Mouse (Mus musculus) kidney, adult 11 months (tissue): ENCODE results near the gene U2af1l4.
A peak's percentile ranks its signal among the peaks of the same experiment; 100 is the strongest.

ENCODE experiments used
- DNase-seq: peaks from one replicate; pipeline ENCODE4 v3.0.0; 2022

U2af1l4 gene

DNA sequence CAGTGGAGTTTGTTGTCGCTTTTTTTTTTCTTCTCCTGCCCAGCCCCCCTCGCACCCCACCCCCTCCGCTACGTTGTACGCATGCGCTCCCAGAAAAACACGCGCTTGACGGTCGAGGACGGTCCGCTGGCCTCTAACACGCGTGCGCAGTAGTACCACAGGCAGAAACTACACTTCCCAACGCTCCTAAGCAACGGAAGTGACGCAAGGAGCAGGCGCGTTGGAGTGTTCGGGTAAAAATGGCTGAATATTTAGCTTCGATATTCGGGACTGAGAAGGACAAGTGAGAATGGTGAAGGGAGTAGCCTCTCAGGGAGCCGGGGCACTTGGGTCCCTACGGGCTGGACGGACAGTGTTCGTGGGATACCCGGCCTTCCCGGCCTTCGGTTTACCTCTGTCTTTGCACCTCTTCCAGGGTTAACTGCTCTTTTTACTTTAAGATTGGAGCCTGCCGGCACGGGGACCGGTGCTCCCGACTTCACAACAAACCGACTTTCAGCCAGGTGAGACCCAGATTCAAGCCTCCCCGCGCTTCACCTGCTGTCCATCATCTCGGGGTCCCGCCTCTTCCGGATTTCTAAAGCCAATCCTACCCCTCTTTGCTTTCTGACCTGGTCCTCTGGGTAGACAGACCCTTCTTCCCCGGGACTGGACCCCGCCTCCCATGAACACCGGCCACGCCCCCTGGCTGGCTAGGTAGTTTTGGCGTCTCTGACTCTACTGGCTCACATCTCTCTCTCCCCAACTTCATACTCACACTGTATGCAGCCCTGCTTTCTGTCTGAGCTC is at the start of gene U2af1l4, which contains the start of the genes Gm49396 and Psenen:
U2af1l4 (plus strand) TSS at position 185 of the 789 bp plus-strand sequence.
Gm49396 (plus strand) TSS at position 228 of the 789 bp plus-strand sequence.
Psenen (minus strand) TSS at position 511 of the 789 bp plus-strand sequence.
- DNase-seq, result peak; percentile 97

DNA sequence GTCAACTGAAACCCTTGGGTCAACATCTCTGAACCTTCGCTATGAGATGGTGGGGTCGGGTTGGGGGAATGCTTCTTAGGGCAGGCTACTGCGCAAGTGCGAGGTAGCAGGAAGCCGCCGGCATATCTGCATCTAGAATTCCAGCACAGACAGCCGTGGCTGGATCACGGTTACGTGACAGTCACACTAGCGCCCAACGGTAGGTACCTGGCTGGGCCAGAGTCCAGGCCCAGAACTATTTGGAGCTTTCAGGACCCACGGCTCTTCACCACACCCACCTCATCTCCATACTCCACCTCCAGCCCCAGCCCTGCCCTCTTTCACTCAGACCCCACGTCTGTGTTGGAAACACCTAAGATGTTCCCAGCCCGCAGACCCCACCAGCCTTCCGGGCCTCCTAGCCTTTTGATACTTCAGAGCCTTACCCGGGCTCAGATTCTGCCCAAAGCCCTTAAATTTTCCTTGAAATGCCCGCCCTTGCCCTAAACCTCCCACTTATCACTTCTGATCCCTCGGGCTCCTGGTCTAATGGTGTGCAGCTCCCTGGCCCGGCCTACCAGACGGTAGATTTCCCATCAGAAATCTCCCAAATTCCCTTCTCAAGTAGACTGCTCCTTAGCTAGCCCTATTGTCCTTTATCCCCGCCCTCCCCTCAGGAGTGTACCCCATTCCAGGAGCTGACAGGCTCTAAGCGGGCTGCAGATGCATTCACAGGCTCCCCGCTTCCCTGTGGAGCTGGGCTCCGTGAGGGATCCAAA is 47.9 kb upstream of the U2af1l4 start:
- DNase-seq, result no peak

DNA sequence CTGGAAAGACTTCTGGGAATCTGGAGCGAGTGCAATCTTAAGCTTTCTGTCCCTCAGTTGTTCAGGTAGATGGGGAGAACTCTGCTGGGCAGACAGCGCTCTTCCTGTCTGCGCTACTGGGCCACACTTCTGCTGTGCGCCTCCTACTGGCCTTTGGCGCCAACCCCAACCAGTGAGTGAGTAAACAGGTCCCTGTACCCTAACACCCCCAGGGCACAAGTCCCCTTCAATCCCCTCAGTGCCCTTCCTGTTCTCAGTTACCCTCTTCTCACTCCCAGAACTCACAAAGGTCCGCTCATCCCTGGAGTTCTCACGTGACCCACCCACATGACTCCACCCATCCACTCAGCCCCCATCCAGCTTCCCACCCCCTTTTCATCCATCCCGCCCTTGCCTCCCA is 44.8 kb upstream of the U2af1l4 start:
- no peak for DNase-seq

DNA sequence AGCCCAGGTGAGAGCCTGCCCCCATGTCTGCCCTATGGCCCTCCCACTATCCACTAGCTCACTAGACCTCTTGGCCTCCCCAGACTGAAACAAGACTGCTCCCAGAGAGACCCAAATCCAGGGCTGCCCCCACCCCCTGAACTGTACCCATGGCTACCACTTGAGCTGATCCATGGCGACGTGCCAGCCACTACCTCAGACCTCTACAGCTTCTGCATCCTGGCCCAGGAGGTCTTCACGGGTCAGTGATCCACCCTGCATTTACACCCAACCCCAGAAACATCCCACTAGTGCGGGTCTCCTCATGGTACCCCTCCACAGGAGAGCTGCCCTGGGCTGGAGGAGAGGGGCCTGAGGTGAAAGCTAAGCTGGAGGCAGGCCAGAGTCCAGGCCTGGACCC is 42.7 kb upstream of the U2af1l4 start:
- DNase-seq, result peak; percentile 36

DNA sequence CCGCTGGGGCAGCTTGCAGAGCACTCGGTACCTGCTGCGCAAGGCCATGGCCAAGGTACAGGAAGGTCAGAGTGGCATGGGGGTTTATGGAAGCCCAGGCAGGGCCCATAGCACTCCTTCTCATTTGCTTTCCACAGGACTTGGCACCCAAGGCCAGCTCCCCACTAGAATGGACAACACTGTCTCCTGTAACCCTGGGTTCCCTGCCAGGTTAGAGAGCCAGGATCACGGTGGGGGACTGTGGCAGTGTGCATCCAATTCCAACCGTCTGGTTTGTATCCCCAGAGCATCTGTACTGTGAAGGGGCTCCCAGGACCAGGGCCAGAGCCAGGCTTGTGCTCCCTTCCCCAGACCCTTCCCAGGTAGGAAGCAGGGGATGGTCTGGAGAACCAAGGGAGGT is 42.2 kb upstream of the U2af1l4 start:
- no peak for DNase-seq

DNA sequence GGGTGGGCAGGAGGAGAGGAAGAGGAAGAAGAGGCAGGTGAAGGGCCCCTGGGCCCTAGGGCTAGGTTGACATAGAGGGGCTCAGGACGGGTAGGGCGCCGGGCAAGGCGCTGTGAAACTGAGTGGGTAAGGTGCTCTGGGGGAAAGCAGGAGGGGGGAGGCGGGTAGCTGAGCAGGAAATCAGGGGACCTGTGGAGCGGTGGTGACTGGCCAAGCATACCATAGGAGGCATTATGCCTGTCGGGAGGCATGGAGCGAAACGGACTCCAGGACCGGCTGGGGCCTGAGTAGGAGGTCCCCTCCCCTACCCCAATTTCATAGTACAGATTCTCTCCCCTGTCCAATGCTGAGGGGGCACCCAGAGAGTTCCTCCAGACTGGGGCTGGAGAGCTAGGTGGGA is 40.2 kb upstream of the U2af1l4 start:
- no peak for DNase-seq

DNA sequence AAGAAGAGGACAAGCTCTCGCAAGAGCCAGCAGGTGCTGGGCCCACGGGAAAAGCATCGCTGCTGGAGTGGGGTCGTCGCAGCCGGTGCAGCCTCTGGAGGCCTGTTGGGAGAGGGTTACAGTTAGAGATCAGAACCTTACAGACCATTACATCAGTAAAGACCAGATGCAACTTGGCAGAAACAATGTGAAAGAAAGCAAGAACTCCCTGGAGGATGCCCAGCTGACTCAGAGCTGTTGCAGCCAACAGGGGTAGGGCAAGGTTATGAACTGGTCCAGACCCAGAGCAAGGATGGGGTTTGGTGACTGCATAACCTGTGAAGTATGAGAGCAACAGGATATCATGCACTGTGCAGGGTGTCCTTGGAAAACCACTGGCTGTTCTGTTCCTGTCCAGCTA is 38.6 kb upstream of the U2af1l4 start:
- DNase-seq, result no peak

DNA sequence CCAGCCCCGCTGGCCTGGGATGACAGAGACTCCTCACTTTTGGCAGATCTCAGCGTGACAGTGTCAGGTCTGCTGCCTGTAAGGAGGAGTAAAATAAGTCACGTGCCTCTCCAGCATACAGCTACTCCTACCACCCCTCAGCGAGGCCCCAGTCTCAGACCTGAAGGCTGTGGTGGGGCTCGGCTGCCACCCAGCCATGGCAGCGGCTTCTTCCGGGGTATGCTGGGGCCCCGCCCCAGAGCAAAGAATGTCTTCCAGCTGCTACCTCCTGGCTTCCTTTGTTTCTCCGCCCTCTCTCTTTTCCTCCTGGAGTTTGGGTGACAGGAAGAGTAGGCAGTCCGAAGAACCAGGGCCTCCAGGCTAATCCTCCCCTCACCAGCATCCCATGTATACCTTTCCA is 37.1 kb upstream of the U2af1l4 start:
- no peak for DNase-seq

DNA sequence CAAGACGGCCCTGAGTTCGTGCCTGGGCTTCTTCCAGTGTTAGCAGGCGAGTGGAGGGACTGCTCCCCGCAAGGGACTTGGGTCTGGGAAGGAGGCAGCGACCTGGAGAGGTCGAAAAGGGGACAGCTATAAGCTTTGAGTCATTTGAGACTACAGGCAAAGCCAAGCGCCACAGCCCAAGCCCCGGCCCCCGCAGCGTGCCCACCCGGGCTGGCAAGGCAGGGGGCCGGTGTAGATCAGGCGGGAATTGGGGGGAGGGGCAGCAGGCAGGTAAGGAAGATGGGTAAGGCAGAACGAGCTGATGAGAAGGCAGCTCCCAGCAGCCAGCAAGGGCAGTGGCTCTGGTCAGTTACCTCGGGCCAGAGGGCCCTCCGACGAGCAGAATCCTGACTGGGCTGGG is 36.7 kb upstream of the U2af1l4 start:
- no peak for DNase-seq

DNA sequence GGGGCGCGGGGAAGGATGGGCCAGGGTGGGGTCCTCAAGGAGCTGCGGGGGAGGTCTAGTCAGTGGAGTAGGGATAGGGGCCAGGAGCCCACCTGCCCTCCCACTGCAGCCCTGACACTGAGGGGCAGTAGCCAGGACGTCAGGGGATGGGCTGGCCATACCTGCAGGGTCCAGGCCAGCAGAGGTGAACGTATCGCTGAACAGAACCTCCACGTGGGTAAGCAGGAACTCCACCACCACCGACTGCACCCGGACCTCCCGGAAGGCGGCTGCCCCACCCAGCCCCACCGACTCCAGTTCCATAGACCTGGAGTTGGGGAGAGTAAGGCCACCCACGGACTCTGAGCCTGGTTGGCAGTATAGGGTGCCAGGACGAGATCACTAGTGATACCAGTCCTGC is 36.1 kb upstream of the U2af1l4 start:
- DNase-seq, result no peak

DNA sequence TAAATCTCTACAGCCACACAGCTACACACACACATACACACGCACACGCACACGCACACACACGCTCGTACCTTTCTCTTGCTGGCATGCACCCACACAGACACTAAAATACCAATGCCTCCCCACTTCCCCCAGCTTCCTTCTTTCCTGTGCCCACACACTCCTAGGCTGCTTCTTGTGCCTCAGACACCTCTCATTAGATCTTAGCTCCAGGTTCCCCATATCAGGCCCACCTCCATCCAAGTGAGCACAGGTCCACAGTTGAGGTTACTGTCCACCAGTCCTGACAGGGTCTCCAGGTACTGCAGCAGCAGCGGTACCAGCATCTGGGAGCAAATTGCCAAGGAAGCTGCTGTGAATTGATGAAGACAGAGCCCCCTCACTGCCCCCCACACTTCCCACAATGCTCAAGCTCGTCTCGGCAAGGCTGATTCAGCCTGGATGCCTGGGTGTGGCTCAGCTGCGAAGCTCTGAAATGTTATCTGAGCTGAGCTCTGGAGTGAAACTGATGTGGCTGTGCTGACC is 31.7 kb upstream of the U2af1l4 start:
- no peak for DNase-seq

DNA sequence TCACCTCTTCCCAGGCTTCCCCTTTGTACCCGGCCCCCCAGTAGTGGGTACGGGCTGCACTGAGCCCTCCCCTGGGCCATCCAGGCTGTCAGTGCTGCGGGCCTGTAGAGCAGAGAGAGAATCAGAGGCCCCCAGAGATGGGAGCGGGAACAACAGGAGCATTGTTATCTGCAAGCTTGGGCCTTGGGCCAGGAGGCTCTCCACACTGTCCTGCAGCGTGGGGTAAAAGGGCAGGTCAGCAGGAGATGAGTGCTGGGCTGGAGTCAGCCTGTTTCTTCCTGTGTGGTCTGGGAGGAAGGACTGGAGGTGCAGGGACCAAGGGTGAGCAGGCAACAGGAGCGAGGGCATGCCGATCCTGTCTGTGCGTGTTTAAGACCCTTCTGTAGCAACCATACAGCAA is 30.2 kb upstream of the U2af1l4 start:
- peak; percentile 74 for DNase-seq

DNA sequence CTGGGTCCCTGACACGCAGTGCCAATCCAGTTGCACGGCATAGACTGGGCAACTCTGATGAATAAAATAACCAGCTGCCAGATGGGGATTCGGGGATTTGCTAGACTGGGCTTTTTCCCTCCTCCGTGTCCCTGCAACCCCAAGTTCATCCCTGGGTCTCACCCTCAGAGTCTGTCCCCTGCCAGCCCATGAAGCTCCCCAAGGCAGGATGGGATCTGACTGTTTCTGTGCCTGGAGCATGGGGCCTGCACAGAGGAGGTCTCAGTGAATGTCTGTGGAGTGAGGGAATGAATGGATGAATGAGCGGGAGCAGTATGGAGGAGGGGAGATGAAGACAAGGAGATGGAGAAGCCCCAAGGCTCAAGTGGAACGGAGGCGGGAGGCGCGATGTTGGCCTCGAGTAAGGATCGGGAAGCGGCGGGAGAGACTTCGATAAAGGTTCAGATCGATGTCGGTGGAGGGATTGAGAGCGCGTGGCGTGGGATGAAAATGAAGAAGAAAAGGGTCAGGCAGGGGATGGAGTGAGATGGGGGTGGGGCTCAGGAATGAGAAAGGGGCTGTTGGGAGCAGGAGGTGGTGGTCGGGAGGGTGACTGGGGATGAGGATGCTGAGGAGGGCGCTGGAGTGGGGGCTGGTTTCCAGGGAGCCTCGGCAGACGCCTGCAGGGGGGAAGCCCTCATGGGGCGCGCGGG is 29.0 kb upstream of the U2af1l4 start:
- DNase-seq, result no peak

DNA sequence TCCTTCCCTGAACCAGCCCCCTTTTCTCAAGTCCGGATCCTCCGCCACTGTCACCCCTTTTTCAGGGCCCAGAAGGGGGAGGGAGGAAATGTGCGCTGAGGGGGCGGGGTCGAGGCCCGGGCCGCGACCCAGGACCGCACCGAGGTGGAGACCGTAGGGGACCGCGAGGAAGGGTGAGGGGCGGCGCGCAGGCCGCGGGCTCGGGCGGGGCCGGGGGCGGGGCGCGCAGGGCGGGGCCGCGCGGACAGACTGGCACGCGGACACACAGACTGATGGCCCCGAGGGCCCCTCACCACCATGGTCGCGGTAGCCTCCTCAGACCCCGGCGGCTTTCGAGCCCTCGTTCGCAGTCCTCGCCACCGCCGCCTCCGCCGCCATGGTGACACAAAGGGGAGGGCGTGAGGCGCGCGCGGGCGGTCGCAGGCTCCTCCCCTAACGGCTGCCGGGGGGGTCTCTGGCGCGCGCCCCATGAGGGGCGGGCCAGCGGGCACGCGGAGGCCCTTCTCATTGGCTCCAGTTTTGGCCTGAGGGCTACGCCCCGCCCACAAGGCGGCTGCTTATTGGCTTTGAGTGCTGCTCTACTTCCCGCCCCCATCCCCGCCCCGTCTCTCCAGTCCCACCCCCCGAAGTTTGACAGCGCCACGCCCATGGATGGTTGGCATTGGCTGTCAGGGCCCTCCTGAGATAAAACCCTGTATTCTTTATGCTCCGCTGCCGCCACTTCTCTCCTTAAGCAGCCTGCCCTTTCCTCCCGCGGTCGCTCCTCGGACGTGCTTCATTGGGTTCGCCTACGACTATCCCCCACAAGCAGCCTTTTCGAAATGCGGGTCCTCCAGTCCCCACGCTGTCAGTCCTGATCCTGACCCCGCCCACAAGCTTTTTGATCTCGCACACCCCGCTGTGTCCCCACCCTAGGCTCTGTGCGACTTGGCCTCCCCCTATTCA is 28.2 kb upstream of the U2af1l4 start, which contains the start of gene Arhgap33:
Arhgap33 (minus strand) TSS at position 428 of the 945 bp plus-strand sequence.
- peak; percentile 95 for DNase-seq

DNA sequence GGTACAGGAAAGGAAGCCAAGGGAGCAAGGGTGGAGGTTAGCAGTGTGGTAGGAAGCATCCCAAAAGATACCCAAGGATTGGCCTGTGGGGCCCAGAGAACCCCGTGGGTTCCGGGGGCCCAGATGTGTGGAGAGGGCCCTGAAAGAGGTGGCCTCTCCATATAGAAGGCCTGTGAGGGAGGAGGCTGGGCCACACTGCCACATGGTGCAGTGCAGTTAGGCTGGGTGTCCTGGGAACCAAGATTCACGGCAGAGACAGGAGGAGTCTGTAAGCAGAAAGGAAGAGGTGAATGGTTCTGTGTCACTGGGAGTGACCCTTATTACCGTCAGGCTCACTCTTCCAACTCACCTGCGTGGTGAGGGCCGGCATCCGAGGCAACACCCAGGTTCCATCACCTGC is 22.5 kb upstream of the U2af1l4 start:
- DNase-seq, result no peak

DNA sequence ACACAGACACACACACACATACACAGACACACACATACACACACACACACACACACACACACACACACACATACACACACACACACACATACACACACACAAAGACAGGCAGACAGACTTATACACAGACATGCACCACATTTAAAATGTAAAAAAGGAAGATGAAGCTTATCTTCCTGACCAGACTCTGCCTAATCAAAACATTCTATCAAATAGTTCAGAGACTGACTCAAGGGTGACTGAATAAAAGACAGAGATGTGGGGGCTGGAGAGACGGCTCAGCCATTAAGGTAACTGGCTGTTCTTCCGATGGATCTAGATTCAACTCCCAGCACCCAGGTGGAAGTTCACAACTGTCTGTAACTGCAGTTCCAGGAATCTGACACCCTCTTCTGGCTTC is 18.8 kb upstream of the U2af1l4 start:
- DNase-seq, result no peak

DNA sequence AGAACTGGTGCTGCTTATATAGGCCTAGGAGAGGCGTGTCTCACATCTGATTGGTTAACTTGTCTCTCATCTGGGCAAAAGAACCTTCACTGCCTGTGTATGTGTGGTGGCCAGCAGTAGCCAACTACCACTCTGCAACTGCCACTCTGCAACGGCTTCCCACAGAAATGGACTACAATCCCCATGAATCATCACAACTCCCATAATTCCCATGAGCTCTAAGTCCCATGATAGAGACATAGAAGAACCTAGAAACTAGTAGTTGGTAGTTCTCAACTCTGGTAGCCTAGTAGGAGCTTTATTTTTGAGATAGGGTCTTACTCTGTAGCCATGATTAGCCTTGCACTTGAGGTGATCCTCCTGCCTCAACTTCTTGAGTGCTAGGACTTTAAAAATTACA is 13.2 kb upstream of the U2af1l4 start:
- DNase-seq, result no peak

DNA sequence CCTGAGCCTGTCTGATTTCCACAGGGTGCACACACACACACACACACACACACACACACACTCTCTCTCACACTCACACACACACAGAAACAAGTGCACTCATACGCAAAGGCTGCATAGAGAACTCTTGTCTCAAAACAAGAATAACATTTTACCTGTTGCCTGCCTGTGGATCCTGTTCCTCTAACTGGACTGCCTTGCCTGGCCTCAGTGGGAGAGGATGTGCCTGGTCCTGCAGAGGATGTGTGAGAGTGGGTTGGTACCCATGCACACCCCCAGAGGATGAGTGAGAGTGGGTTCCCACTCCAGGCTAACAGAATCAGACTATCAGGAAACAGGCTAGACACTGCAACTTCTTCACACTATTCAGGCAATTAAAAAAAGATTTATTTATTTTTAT is 12.5 kb upstream of the U2af1l4 start:
- DNase-seq, result no peak

DNA sequence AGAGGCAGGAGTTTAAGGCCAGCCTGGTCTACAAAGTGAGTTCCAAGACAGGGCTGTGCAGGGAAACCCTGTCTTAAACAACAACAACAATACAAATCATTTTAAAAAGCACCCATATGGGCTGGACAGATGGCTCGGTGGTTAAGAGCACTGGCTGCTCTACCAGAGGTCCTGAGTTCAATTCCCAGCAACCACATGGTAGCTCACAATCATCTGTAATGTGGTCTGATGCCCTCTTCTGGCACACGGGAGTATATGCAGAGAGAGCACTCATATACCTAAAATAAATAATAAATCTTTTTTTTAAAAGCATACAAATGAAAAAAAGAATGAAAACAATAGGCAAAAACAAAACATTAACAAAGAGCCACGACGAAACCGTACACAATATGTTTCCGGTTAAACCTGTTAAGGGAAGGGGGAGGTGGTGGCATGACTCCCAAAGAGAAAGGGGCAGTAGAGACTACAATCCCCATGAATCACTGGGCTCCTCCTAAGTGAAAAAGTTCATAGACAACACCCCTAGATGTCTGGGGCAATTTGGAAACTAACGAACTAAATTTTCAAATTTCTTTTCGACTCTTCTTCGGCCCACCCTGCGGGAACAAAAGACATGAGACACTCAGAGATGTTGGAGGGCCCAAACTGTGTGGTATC is 11.5 kb upstream of the U2af1l4 start:
- DNase-seq, result no peak

DNA sequence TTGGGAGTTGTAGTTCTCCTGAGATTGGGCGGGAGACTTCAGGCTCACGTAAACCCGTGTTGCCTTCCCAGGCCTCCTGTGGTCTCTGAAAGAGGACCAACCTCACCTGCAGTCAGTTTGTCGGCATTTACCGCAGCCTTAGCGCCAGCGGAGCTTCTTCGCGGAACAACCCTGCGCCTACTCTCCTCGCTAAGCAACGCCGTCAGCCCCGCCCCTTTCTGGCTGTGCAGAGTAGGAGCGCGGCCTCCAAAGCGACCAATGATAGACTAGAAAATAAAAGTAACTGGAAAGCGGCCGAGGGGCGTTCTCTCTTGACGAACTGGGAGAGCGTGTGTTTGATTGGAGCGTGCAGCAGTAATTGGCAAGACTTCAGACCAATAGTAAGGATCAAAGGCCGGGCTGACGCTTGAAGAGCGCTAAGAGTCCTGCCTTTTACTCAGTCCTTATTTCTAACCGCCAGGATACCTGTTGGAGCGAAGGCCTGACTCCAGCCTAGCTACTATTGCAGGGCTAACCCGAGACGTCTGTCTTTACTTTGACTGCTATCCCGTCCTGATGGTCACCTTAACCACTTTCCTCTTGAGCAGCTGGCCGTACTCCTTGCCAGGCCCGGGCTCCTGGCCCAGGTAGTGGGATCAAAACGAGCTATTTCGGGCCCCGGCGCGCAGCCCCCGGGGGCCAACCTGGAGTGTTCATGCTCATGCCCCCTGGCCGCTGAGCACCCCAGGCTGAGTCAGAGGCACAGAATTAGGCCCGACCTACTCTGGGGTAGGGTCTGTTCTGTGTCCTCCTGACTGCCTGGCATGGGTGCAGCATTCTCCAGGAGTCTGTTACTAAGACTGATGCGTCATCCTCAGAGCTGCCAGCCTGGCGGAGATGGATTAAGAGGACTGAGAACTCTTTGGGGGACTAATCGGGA is 10.7 kb upstream of the U2af1l4 start, which contains the start of the genes Hspb6 and Proser3:
Hspb6 (plus strand) TSS at position 77 of the 919 bp plus-strand sequence.
Proser3 (minus strand) TSS at position 198 of the 919 bp plus-strand sequence.
- peak; percentile 98 for DNase-seq
